Mouse (Mus musculus): ENCODE data around the gene Top3a. TPM values are rescaled to one million over a fixed set of nuclear protein-coding genes. Genes with fewer than 3 reads are reported as not detected.

The Top3a gene
- total RNA-seq, 2 experiments from 2014 or later: 6.0 to 12.6 TPM

DNA sequence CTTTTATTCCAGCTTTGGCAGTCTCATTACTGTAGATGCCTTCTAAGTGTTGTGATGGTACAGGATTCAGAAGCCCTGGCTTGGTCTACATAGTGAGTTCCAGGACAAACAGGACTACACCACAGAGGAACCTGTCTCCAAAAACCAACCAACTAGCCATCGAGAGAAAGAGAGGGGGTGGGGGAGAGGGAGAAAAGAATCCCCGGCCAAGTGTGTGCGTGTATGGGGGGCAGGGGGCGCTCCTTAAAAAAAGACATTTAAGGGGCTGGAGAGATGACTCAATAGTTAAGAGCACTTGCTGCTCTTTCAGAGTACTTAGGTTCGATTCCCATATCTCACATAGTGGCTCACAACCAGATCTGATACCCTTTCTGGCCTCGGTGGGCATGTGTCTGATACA lies 1.6 kb downstream of the Top3a start:
- no peak for ATAC-seq (ENCODE audit: poor library complexity, severe bottlenecking)

DNA sequence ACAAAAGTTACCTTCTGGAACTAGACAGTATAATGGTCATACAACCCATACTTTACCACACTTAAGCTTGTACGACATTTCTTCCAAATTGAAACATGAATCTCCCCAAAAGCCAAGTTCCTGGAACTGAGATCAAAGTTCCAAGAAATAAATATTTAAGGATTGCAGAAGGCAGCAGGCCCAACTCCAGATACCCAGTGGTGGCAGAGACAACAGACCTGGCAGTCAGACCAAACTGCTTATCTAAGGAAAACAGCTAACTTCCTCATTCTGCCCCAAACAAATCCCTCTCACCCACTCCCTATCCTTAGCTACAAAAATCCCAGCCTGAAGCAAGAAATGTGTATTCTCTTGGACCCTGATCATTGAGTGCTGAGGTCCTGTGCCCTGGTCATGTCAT lies 2.3 kb downstream of the Top3a start:
- ATAC-seq (ENCODE audit: poor library complexity, severe bottlenecking): no peak

DNA sequence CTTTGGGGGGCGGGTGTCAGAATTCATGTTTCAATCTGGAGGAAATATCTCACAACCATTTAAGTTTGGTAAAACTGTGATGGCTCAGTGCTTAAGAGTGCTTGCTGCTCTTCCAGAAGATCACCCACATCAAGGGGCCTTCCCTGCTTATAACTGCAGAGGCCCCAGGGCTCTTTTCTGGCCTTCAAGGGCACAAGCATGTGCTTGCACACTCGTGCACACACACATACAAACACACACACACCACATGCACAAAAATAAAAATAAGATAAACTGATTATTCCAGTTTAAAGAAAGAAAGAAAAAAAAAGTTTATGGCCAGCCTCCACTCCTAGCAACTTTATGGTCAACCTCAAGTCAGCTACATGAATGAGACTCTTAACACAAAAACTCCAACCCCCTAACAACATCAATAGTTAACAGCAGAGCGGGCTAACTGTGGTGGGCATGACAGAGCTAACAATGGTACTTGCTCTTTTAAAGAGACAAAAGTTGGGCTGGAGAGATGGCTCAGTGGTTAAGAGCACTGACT lies 2.9 kb downstream of the Top3a start:
- no peak for ATAC-seq (ENCODE audit: poor library complexity, severe bottlenecking)

- ATAC-seq (ENCODE audit: poor library complexity, severe bottlenecking): no peak
Measured at GRCm38 (mm10) chr11:60772161-60772560, 5.0 kb downstream of the Top3a start.

DNA sequence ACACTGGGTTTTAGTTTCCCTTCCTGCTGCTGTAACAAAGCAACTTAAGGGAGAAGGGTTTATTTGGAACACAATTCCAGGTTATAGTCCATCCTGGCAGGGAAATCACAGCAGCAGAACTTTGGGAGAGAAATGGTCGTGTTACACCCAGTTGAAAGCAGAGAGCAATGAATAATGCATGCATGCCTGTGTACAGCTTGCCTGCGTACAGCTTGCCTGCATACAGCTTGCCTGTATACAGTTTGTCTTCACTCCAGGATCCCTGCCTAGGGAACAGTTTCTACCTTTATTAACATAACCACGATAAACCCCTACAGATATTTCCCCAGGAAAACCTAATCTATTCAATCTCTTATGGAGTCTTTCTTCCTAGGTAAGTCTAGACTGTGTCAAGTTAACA lies 6.4 kb downstream of the Top3a start:
- ATAC-seq (ENCODE audit: poor library complexity, severe bottlenecking): no peak

GRCm38 (mm10) chr11:60769322-60769721 lies 7.8 kb downstream of the Top3a start:
- ATAC-seq (ENCODE audit: poor library complexity, severe bottlenecking): peak; percentile 100

DNA sequence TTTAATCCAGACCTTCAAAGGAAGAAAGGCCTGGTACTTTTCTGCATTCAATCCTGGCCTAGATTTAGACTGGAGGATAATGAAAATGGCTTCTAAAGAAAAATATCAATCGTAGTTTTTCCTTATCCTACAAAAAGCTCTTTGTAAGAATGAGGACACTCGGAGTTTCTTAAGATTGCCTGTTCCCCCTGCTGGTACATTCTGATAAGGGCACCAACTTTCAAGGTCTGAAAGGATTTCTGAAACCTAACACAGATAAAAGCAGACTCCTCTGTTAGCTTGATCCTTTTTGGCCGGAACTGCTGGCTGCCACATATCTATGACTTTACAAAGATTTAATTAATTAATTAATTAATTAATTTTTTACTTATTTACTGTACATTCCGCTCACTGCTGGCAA lies 10.2 kb downstream of the Top3a start:
- no peak for ATAC-seq (ENCODE audit: poor library complexity, severe bottlenecking)

GRCm38 (mm10) chr11:60761681-60762080 lies 15.5 kb downstream of the Top3a start:
- no peak for ATAC-seq (ENCODE audit: poor library complexity, severe bottlenecking)

DNA sequence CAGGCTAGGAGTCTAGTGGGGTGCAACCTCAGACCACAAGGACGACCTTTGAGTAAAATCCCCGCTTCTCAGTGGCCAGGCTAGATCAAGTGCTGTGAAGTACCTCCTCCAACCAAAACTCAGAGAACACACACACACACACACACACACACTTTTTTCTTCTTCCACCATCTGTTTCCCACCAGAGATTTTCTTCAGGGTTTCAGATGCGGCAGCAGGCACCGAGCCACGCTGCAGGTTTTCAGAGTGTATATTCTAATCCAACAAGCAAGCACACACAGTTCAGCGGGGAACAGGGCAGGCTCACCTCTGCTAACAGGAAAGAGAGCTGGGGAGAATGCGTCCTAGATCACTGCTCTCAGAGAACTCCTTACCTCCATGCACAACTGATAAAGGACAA lies 21.6 kb downstream of the Top3a start:
- no peak for ATAC-seq (ENCODE audit: poor library complexity, severe bottlenecking)

GRCm38 (mm10) chr11:60740321-60740720 lies 36.8 kb downstream of the Top3a start:
- no peak for ATAC-seq (ENCODE audit: poor library complexity, severe bottlenecking)

GRCm38 (mm10) chr11:60737450-60737849 lies 39.7 kb downstream of the Top3a start:
- ATAC-seq (ENCODE audit: poor library complexity, severe bottlenecking): no peak

- ATAC-seq (ENCODE audit: poor library complexity, severe bottlenecking): no peak
Measured at GRCm38 (mm10) chr11:60736491-60736890, 40.7 kb downstream of the Top3a start.

DNA sequence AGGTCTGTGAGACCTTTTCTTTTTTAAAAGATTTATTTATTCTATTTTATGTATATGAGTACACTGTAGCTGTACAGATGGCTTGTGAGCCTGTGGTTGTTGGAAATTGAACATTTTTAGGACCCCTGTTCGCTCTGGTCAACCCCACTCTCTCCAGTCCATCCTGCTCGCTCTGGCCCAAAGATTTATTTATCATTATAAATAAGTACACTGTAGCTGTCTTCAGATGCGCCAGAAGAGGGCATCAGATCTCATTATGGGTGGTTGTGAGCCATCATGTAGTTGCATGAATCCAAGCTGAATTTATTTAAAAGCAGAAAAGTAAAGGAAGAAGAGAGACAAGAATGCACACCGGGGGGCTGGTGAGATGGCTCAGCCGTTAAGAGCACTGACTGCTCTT lies 42.0 kb downstream of the Top3a start:
- ATAC-seq (ENCODE audit: poor library complexity, severe bottlenecking): no peak

DNA sequence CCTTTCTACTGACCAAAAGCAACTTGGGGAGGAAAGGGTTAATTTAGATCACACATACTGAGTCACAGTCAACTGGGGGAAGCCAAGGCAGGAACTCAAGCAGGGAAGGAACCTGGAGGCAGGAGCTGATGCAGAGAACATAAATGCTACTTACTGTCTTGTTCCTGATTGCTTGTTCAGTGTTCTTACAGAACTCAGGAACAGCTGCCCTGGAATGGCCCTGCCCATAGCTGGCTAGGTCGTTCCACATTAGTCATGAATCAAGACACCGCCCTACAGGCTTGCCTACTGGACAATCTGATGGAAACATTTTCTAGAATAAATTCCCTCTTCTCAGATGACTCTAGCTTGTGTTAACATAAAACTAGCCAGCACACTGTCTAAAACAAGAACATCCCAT lies 43.0 kb downstream of the Top3a start:
- ATAC-seq (ENCODE audit: poor library complexity, severe bottlenecking): no peak

- no peak for ATAC-seq (ENCODE audit: poor library complexity, severe bottlenecking)
Measured at GRCm38 (mm10) chr11:60731251-60731650, 45.9 kb downstream of the Top3a start.

- peak; percentile 32 for ATAC-seq (ENCODE audit: poor library complexity, severe bottlenecking)
Measured at GRCm38 (mm10) chr11:60730169-60730568, 47.0 kb downstream of the Top3a start.

DNA sequence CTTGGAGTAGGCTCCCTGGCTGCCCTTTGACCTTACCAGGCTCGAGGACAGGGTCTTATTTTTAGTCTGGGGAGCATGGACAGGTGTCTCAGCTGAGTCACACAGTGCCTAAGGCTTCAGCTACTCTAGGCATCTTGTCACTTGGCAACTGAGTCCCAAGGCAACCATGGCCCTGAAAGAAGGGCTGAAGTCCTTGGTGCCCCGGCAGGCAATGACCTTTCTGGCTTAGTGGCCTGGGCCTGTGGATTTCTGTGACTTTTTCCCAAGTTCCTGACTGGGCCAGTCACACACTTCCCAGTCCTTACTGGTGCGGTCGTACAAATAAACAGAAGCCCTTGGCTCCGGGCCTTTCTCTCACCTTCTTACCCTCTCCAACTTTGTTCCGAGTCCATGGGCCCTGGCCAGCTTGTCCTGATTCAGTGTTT lies 47.9 kb downstream of the Top3a start:
- no peak for ATAC-seq (ENCODE audit: poor library complexity, severe bottlenecking)

DNA sequence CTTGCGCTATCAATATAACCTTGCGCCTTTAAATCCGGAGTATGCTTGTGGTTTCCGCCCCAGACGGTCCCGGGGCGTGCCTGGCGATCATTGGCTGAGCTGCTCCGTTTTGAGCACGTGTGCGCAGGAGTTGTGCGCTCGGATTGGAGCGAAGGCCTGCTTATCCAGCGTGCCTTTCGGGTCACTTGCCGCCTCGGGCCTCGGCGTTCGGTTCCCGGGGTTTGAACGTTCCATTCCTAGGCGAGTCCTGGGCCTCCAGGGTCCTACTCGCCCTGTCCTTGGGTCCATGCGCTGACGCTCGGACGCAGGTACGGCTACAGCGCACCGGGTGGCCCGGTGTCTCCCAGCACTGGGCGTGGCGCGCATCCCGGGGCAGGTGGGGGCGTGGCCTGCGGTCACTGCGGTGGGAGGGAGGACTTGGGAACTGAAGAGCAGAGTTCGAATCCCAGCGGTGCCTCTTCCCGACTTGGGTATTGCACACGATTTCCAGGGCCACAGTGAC lies 48.9 kb downstream of the Top3a start, which contains the start of gene Mief2:
Gene Mief2 (plus strand): TSS at position 139 of the 502 bp plus-strand sequence.
- ATAC-seq (ENCODE audit: poor library complexity, severe bottlenecking): peak; percentile 77

DNA sequence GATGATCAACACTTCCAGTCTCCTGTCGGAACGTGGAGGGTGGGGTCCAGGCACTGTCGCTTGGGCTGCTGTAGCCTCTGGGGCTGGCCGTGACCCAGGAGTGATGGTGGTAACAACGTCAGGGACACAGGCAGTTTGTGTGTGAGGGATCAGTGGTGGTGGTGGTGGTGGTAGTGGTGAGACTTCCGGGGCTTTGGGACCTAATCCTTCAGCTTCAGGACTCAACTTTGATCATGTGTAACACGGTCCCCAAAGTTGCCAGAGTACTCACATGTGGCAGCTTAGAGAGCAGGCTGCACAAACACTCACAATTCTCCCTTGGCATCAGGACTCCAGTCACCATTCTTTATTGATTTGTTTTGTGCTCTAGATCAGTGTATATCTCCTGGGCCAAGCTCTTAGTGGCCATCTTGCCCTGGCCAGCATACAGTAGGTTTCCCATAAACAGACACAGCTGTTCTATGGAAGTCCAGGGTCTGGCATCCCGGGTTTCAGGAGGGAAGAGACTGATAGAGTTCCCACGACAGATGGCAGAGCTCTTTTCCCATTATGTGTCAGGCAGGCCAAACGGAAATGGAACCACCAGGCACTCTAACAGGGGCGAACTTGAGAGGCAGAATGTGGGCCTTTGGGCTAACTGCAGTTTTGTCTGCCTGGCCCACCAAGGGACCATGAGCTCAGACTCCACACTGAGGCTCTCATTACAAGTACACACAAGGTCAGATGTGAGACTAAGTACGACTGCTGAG lies 49.6 kb downstream of the Top3a start:
- peak; percentile 2 for ATAC-seq (ENCODE audit: poor library complexity, severe bottlenecking)

DNA sequence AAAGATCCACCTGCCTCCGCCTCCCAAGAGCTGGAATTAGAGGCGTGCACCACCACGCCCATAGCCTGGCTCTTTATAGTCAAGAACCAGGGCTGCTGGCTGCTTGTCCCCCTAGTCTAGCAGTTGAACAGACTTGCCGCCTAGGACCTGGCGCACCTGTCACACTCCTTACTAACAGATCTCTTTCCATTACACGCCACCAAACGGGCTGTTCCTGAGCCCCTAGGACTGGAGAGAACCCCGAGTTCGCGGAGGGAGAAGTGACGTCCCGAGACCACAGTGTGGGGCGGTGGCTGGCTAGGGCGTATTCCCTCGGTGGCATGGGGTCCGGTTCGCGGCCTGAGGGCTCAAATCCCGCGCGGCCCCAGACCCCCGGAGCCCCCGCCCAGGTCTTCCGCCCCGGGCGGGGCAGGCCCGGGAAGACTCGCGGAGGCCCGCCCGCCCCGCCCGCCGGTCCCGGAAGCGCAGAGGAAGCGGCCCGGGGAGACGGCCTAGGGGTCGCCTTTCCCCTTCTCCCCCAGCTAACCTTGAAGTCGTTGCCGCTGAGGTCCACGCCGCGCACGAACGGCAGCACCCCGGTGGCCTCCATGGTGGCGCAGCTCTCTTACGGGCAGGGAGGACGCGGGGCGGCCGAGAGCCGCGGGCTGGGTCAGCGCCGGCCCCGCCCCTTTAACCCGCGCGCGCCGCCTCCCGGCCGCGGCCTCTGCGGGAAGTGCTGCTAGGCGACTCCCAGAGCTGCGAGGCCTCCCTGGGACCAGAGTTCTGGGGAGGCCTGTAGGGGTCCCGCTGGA lies 50.4 kb downstream of the Top3a start, which contains the start of gene Flii:
Gene Flii (minus strand): TSS at position 663 of the 791 bp plus-strand sequence.
- peak; percentile 61 for ATAC-seq (ENCODE audit: poor library complexity, severe bottlenecking)

DNA sequence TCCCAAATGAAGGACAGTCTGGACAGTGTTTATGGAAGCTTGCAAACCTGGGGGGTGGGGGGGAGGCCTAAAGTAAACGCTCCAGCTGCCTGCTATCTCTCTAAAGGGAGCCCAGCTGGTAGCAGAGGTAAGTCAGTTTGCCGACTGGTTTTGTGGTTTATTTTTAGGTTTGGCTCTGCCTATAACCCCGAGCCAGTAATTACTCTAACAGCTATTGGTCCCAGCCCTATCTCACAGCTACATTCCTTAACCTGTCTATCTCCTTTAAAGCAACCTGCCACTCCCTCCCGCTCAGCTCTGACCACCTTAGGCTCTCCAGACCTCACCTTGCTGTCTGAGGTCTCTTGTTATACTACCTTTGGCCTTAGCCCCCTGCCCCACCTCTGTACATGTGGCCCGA lies 57.9 kb downstream of the Top3a start:
- ATAC-seq (ENCODE audit: poor library complexity, severe bottlenecking): no peak

- no peak for ATAC-seq (ENCODE audit: poor library complexity, severe bottlenecking)
Measured at GRCm38 (mm10) chr11:60715833-60716232, 61.3 kb downstream of the Top3a start.

Measured in megakaryocyte, adult 5-6 weeks (primary cell).